Mouse (Mus musculus) forebrain, postnatal 0 days (tissue): ENCODE measurements at regions not wholly inside any gene's neighbourhood (a gene's known extent, or its start where the extent isn't known, plus 50 kb on each side); places are given as distances from the start of the nearest gene placed in this dataset.

Source experiments
- ATAC-seq: fragments of 200-750 bp; cut with Nextera tagmentation; 2 replicates; pipeline ENCODE4 v1.8.0; 2017; ENCODE audit warnings: mild to moderate bottlenecking, moderate library complexity
- DNase-seq: peaks from one replicate; pipeline ENCODE4 v3.0.0-alpha.2; 2015
- H3K27ac ChIP-seq: fragments of 300-500 bp; sonication (generic); 2 replicates; pipeline ENCODE4 v1.5.1; 2014; ENCODE audit warnings: low read depth, mild to moderate bottlenecking, antibody characterized with exemption, low read length, moderate library complexity, mixed read lengths
- H3K27me3 ChIP-seq: fragments of 300-500 bp; sonication (generic); 2 replicates; pipeline ENCODE4 v1.6.1; 2014; ENCODE audit warnings: mild to moderate bottlenecking, low read length, mixed read lengths; ENCODE audit not compliant: insufficient read depth
- H3K36me3 ChIP-seq: fragments of 300-500 bp; sonication (generic); 2 replicates; pipeline ENCODE4 v1.6.1; 2014; ENCODE audit warnings: mild to moderate bottlenecking, moderate library complexity; ENCODE audit not compliant: insufficient read depth
- H3K4me1 ChIP-seq: fragments of 300-500 bp; sonication (generic); 2 replicates; pipeline ENCODE4 v1.6.1; 2014; ENCODE audit warnings: antibody characterized with exemption; ENCODE audit not compliant: insufficient read depth
- H3K4me2 ChIP-seq: fragments of 300-500 bp; sonication (generic); 2 replicates; pipeline ENCODE4 v1.6.1; 2014; ENCODE audit warnings: low read depth, mild to moderate bottlenecking, moderate library complexity
- H3K4me3 ChIP-seq: fragments of 300-500 bp; sonication (generic); 2 replicates; pipeline ENCODE4 v1.5.1; 2014; ENCODE audit warnings: low read depth, low read length, mixed read lengths
- H3K9ac ChIP-seq: fragments of 300-500 bp; sonication (generic); 2 replicates; pipeline ENCODE4 v1.6.1; 2014; ENCODE audit warnings: mild to moderate bottlenecking
- H3K9me3 ChIP-seq: fragments of 300-500 bp; sonication (generic); 2 replicates; pipeline ENCODE4 v1.6.1; 2016; ENCODE audit warnings: low read length
- CTCF ChIP-seq: sonication (generic); IDR thresholded peaks from 2 replicates; pipeline ENCODE4 v1.5.1; 2016; ENCODE audit warnings: antibody characterized with exemption, control low read depth, low read depth
- WGBS: fragments of 180-500 bp; shearing (Covaris S2); extraction: QIAGEN DNeasy Blood & Tissue Kit; methylation state at CpG from one replicate; pipeline ENCODE4 v1.1.7; 2014; 5-methylcytosine and 5-hydroxymethylcytosine counted together

DNA sequence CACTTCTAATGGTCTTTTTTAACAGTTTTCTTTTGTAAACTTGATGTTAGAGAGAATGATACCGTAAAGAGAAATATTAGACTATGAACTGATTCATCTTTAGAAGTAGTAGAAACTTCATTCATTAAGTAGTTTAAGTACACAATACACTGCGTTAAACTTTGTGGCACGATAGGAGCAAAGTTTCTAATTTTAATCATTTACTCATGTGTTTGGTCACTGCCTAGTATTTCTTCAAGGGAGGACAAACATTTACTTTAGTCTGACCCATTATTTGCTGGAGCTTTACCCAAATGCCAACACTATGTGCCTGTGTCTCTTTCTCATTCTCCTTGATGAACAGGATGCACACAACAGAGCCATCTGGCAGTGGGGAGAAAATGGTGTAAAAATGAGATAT is 200.6 kb downstream of the Chm start:
- no peak for DNase-seq
- no peaks in the 10 kb centered on the region for H3K36me3 ChIP-seq
- 79% methylated on average over 3 of the region's 3 CpGs for WGBS
- no peaks in the 10 kb centered on the region for H3K27me3 ChIP-seq
- H3K4me2 ChIP-seq = no peak overlapping the region
- H3K9me3 ChIP-seq = no peaks in the 10 kb centered on the region
- ATAC-seq = no peak
- no peak for TF ChIP-seq CTCF
- H3K4me3 ChIP-seq = no peak overlapping the region
- H3K4me1 ChIP-seq = no peaks in the 10 kb centered on the region
- no peak overlapping the region for H3K27ac ChIP-seq
- H3K9ac ChIP-seq = no peak overlapping the region

DNA sequence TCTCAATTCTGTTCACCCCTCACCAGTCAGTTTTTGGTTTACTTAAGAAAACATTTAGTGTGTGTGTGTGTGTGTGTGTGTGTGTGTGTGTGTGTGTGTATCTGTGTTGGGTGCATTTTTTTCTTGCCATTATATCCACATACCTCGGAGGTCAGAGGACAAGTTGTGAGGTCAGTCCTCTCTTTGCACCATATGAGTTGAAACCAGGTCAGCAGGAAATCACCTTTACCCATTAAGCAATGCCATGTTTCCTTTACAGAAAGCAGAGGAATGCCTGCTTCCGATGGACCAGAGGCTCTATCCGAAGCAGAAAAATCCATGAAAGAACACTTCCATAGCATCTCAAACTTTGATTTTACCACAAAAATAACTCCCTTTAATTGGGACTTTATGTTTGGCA is 201.2 kb downstream of the Chm start:
- no peaks in the 10 kb centered on the region for H3K4me1 ChIP-seq
- H3K27me3 ChIP-seq = no peaks in the 10 kb centered on the region
- H3K27ac ChIP-seq = no peak overlapping the region
- DNase-seq (no peak), ATAC-seq (no peak)
- no peak overlapping the region for H3K4me3 ChIP-seq
- TF ChIP-seq CTCF = no peak
- H3K4me2 ChIP-seq = no peak overlapping the region
- H3K9ac ChIP-seq = no peak overlapping the region
- H3K9me3 ChIP-seq = no peaks in the 10 kb centered on the region
- no peaks in the 10 kb centered on the region for H3K36me3 ChIP-seq
- WGBS = 81% methylated on average over 3 of the region's 3 CpGs

DNA sequence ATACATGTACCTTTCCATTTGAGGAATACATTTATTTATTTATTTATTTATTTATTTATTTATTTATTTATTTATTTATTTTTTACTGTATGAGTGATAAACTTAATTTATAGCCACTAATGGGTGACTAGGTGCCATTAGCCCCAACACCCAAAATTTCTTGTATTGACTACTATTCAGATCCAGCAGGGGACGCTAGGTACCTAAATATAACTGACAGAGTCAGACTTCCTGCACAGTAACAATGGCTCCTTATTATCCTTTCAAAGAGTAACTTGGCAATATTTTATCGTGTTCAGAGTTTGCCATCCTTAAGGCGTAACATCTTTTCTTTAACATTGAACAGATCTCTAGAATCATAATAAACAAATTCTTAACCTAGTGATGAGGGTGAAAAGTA is 206.7 kb downstream of the Chm start:
- Histone ChIP-seq H3K27ac (no peak overlapping the region), H3K4me2 (no peak overlapping the region), H3K4me3 (no peak overlapping the region), H3K9ac (no peak overlapping the region), H3K27me3 (no peaks in the 10 kb centered on the region), H3K4me1 (no peaks in the 10 kb centered on the region), H3K9me3 (no peaks in the 10 kb centered on the region), H3K36me3 (no peaks in the 10 kb centered on the region)
- ATAC-seq = no peak
- peak; percentile 37; the same call in 1 of the 2 replicates for TF ChIP-seq CTCF
- WGBS = 46% methylated on average over 3 of the region's 3 CpGs
- peak; percentile 4 for DNase-seq

DNA sequence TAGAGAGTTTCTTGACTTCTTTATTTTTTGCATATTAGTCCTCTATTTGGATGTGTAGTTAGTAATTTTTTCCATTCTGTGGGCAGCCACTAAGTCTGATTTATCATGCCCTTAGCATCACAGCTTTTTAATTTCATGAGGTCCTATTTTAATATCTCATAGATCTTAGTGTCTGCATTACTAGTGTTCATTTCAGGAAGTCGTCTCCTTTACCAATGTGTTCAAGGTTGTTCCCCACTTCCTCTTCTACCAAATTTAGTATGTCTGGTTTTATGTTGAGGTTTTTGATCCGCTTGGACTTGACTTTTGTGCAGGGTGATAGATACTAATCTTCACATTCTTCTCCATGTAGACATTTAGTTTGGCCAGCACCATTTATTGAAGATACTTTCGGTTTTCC is 221.2 kb downstream of the Chm start:
- TF ChIP-seq CTCF = no peak
- no peaks in the 10 kb centered on the region for H3K4me1 ChIP-seq
- WGBS = 82% methylated on average over 3 of the region's 3 CpGs
- no peaks in the 10 kb centered on the region for H3K36me3 ChIP-seq
- no peak overlapping the region for H3K4me3 ChIP-seq
- no peak overlapping the region for H3K9ac ChIP-seq
- no peak for ATAC-seq
- DNase-seq = no peak
- H3K4me2 ChIP-seq = no peak overlapping the region
- H3K9me3 ChIP-seq = no peaks in the 10 kb centered on the region
- H3K27me3 ChIP-seq = no peaks in the 10 kb centered on the region
- H3K27ac ChIP-seq = no peak overlapping the region

DNA sequence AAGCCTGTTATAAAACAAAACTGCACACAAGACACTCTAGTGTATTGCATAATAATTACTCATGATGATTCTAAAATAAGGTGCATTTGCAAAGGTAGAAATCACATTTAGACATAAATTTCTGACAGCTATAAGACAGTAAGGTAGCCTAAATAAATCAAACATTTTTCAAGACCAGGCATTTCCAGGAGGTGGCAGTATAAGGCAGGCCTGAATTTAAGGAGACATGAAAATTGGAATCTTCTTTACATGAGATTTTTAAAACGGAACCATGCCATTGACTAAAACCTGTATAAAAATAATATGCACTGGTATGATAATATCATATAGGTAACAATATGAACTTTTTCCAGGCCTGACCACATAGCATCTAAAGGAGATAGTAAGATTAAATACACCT is 235.5 kb downstream of the Chm start:
- DNase-seq (peak; percentile 68), ATAC-seq (no peak)
- no peak overlapping the region for H3K9ac ChIP-seq
- 42% methylated on average over 1 of the region's 1 CpGs for WGBS
- no peak overlapping the region for H3K4me3 ChIP-seq
- no peaks in the 10 kb centered on the region for H3K9me3 ChIP-seq
- H3K27me3 ChIP-seq = no peaks in the 10 kb centered on the region
- H3K4me2 ChIP-seq = no peak overlapping the region
- peak; percentile 69 for TF ChIP-seq CTCF
- H3K27ac ChIP-seq = no peak overlapping the region
- no peaks in the 10 kb centered on the region for H3K36me3 ChIP-seq
- no peaks in the 10 kb centered on the region for H3K4me1 ChIP-seq

DNA sequence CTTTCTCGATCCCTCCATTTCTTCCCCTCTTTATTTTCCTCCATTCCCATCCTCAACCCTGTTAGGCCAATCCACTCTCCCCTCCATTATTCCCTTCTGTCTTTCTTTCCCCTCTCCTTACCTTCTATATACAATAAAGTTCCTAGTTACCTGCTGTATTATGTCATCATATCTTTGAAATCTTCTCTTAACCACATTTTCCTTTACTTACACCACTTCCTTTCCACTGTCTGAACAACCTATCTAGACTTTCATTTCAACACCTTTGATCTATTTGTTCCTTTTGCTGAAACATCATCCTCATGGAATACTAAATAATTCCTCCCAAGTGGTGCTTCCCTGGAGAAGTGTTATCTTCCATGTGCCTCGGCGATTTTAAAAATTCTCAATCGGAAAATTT is 237.8 kb downstream of the Chm start:
- DNase-seq (no peak), ATAC-seq (no peak)
- Histone ChIP-seq H3K4me3 (no peak overlapping the region), H3K27me3 (no peaks in the 10 kb centered on the region), H3K9me3 (no peaks in the 10 kb centered on the region), H3K4me2 (no peak overlapping the region), H3K4me1 (no peaks in the 10 kb centered on the region), H3K27ac (no peak overlapping the region), H3K9ac (no peak overlapping the region), H3K36me3 (no peaks in the 10 kb centered on the region)
- WGBS = 86% methylated on average over 4 of the region's 4 CpGs
- TF ChIP-seq CTCF = no peak

DNA sequence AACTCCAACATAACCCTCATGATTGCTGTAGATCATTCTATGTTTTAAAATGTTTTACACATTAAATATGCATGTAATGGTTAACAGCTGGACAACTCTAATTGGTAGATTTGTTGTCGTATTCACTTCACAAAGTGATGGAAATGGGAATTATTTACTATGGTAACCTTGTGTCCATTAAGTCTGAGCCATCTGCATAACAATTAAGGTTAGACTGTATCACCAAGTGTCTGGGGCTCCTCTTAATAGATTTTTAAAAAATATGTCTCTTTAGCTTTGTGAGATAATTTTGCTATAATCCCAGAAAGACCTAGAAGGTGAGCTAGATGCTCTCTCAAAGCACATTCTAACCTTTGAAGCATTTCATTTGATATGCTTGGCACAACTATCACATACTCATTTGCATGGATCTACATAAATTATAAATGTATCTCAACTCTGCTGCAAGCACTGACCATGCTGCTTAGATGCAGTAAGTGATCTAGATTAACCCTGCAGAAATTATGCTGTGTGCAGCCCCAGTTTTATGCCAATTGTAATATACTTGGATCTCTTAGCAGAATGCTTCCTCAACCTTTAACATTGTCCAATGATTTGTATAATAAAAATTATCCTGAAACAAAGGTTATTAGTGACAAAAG is 227.2 kb upstream of the Pof1b start:
- no peak for TF ChIP-seq CTCF
- no peak for ATAC-seq

More for the DNA sequence above, 227.2 kb upstream of the Pof1b start:
- Histone ChIP-seq H3K4me1 (no peaks in the 10 kb centered on the region), H3K27ac (no peak overlapping the region), H3K9me3 (no peaks in the 10 kb centered on the region), H3K4me2 (no peak overlapping the region), H3K9ac (no peak overlapping the region), H3K4me3 (no peak overlapping the region), H3K27me3 (no peaks in the 10 kb centered on the region), H3K36me3 (no peaks in the 10 kb centered on the region)
- WGBS = 34% methylated on average over 1 of the region's 1 CpGs
- no peak for DNase-seq
